Mouse (Mus musculus) liver, embryonic 12.5 days (tissue): ENCODE measurements around the gene Grik4. TPM values are rescaled to one million over a fixed set of nuclear protein-coding genes. Genes with fewer than 3 reads are reported as not detected.

ENCODE experiments used
- ATAC-seq: fragments of 200-750 bp; cut with Nextera tagmentation; 2 replicates; pipeline ENCODE4 v1.8.0; 2017; ENCODE audit warnings: moderate number of reproducible peaks, mild to moderate bottlenecking, moderate library complexity
- H3K27ac ChIP-seq: fragments of 300-500 bp; sonication (generic); 2 replicates; pipeline ENCODE4 v1.5.1; 2016; ENCODE audit warnings: mild to moderate bottlenecking
- H3K27me3 ChIP-seq: fragments of 300-500 bp; sonication (generic); replicated peaks from 2 replicates; pipeline ENCODE4 v1.6.1; 2016; ENCODE audit warnings: mild to moderate bottlenecking, moderate library complexity
- H3K36me3 ChIP-seq: fragments of 300-500 bp; sonication (generic); 2 replicates; pipeline ENCODE4 v1.6.1; 2016; ENCODE audit warnings: mild to moderate bottlenecking, moderate library complexity
- H3K4me1 ChIP-seq: fragments of 300-500 bp; sonication (generic); 2 replicates; pipeline ENCODE4 v1.6.1; 2016
- H3K4me2 ChIP-seq: fragments of 300-500 bp; sonication (generic); 2 replicates; pipeline ENCODE4 v1.6.1; 2016; ENCODE audit warnings: mild to moderate bottlenecking, moderate library complexity
- H3K4me3 ChIP-seq: fragments of 300-500 bp; sonication (generic); 2 replicates; pipeline ENCODE4 v1.5.1; 2016; ENCODE audit warnings: mild to moderate bottlenecking, moderate library complexity
- H3K9ac ChIP-seq: fragments of 300-500 bp; sonication (generic); 2 replicates; pipeline ENCODE4 v1.6.1; 2016; ENCODE audit warnings: mild to moderate bottlenecking, moderate library complexity
- H3K9me3 ChIP-seq: fragments of 300-500 bp; sonication (generic); replicated peaks from 2 replicates; pipeline ENCODE4 v1.6.1; 2016; ENCODE audit warnings: mild to moderate bottlenecking, moderate library complexity
- WGBS: fragments of 180-500 bp; shearing (Covaris S2); methylation state at CpG from one replicate; pipeline ENCODE4 v1.1.7; 2016; ENCODE audit not compliant: insufficient replicate concordance; 5-methylcytosine and 5-hydroxymethylcytosine counted together
- polyA plus RNA-seq: library from polyadenylated mRNA; unstranded; fragments of >200 nt; fragmentation: Nextera tagmentation; extraction: Ambion mirVana; gene quantifications from 2 replicates; pipeline ENCODE4 v1.2.1, GENCODE M21; 2016

The Grik4 gene
- polyA plus RNA-seq, 1 experiment from 2014 or later, result 2.2 TPM

DNA sequence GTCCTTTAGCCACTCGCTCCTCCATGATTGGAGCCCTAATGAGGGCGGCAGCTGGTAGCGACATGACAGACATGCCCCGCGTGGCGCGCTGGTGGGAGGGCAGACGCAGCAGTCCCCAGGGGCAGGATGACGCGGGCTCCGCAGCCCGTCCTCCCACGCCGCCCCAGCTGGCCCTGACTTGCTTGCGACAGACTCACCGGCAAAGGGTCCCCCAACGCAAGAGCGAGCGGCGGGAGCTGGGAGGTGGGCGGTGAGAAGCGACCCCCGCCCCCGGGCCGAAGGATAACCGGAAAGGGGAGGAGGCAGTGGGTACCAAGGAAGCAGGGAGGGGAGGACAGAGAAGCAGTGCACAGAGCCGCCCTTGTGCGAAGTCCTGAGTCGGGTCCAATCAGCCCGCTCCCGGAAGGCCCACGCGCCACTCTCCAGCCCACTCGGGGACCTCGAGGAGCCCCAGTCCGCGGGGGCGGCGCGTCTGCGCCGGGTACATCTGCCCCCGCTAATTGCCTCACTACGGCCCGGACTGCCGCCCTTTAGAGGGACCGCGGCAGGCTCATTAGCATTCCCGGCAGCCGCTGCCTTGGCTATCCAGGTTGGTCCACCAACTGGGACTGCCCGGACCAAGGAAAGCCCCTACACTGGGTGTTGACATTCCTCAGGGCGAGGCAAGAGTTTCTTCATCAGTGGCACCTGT is 46.8 kb downstream of the Grik4 start:
- peak overlapping the region; percentile 65 for H3K4me2 ChIP-seq
- H3K27me3 ChIP-seq, result peaks cover 55% of the 10 kb centered on the region
- no peak overlapping the region for H3K9ac ChIP-seq
- H3K27ac ChIP-seq, result no peak overlapping the region
- no peaks in the 10 kb centered on the region for H3K36me3 ChIP-seq
- H3K4me3 ChIP-seq, result peak overlapping the region; percentile 48
- no peaks in the 10 kb centered on the region for H3K9me3 ChIP-seq
- WGBS, result 3% methylated on average over 52 of the region's 52 CpGs
- no peak for ATAC-seq
- H3K4me1 ChIP-seq, result peaks cover 23% of the 10 kb centered on the region; the same call in 1 of the 2 replicates

DNA sequence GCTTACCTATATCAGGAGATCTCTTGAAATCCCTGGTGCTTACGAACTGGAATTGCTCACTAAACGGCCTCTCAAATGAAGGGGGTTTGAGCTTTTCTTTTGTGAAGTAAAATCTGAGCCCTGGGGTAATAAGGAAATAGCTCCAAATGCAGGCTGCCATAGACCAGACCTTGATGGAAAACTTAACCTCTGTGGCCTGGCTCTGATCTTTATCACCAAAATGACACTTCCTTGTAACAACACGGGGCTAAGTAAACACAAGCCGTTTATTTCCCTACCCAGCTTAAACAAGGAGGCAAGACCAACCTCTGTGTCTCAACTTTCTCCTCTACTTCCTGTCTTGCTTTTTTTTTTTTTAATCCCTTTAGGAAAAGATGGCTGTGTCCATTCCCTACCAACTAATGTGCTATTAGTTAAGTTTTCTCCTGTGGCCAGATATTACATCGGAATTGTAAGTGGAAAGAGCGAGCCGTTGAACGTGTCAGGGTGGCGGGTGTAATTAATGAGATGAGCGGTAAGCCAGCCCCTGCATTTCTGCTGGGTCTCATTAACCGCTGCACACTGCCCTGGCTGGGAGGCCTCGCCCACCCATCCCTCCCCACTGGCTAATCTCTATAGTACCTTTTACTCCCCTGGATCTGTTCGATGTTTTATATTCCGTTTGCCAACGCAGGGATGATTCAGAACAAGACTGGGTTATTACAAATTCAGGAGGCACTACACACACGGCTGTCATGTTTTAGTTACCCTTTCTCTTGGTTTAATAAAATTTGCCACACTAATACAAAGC is 47.7 kb downstream of the Grik4 start:
- H3K27me3 ChIP-seq, result peaks cover 55% of the 10 kb centered on the region
- H3K9ac ChIP-seq, result no peak overlapping the region
- no peaks in the 10 kb centered on the region for H3K36me3 ChIP-seq
- no peak overlapping the region for H3K4me3 ChIP-seq
- no peaks in the 10 kb centered on the region for H3K9me3 ChIP-seq
- 0 out of 2 replicates have a peak, but pooled peaks cover 14% of the 10 kb centered on the region for H3K4me1 ChIP-seq
- H3K27ac ChIP-seq, result no peak overlapping the region
- no peak for ATAC-seq
- 12% methylated on average over 16 of the region's 16 CpGs for WGBS
- peak overlapping the region; percentile 65 for H3K4me2 ChIP-seq

DNA sequence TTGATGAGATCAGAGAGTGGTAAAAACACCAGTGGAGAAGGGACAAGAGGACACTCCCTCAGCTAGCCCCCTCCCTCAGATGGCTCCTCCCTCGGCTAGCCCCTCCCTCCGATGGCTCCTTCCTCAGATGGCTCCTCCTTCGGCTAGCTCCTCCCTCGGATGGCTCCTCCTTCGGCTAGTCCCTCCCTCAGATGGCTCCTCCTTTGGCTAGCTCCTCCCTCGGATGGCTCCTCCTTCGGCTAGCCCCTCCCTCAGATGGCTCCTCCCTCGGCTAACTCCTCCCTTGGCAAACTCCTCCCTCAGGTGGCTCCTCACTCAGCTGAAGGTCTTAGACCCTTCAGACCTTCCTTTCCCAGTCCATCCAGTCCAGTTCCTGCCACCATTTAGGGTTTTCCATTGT is 51.5 kb downstream of the Grik4 start:
- WGBS, result 59% methylated on average over 8 of the region's 8 CpGs
- no peak overlapping the region for H3K4me3 ChIP-seq
- no peak overlapping the region for H3K4me2 ChIP-seq
- no peak overlapping the region for H3K9ac ChIP-seq
- H3K27ac ChIP-seq, result no peak overlapping the region
- H3K27me3 ChIP-seq, result peaks cover 39% of the 10 kb centered on the region
- no peak for ATAC-seq
- no peaks in the 10 kb centered on the region for H3K36me3 ChIP-seq
- H3K9me3 ChIP-seq, result no peaks in the 10 kb centered on the region
- 0 out of 2 replicates have a peak, but pooled peaks cover 11% of the 10 kb centered on the region for H3K4me1 ChIP-seq

DNA sequence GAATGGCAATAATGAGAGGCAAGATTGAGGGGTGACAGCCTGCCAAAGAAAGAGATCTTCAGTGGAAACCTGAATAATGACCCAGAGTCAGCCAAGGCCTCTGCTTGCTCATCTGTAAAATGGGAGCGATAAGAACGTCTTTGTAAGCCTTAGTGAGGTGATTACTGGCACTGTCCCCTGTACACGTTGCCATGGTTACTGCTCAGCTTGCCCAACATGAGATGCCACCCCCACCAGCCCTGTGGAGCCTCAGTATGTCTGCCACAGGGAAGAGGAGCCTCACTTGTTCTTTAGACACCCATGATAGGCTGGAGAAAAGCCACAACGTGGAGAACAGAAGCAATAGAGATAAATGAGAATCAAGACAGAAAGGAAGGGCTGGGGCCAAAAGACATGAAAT is 56.4 kb downstream of the Grik4 start:
- 66% methylated on average over 4 of the region's 4 CpGs for WGBS
- ATAC-seq, result no peak
- H3K4me2 ChIP-seq, result no peak overlapping the region

DNA sequence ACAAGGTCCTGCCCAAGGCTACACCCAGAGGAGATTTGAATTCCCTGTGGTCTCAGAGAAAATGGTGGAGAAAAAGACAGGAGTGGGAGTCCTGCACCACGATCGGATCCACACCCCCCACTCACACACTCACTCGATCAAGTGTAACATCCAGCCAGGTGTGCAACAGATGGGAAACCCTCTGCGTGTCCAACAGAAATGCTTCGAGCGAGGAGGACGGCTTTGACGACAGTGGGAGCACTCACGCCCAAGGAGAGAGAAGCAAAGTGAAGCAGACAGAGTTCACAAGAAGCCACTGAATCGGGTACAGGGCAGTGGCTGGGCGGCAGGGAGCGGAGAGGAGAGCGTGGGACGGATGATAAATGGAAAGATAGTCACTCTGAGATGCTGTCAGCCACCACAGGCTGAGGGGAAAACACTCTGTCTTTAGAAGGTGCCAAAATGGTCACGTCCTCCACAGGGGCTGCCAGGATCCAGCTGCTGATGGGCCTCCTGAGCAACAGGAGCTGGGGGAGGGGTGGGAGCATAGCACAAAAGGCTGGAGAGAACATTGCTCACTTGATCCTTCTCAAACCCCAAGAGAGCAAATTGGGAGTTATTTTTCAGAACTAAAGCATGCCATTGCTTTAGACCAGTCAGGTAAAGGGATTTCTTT is 58.1 kb downstream of the Grik4 start:
- no peak for ATAC-seq
- no peak overlapping the region for H3K9ac ChIP-seq
- no peaks in the 10 kb centered on the region for H3K9me3 ChIP-seq
- H3K4me2 ChIP-seq, result no peak overlapping the region
- no peak overlapping the region for H3K27ac ChIP-seq
- peaks cover 15% of the 10 kb centered on the region; the same call in 1 of the 2 replicates for H3K27me3 ChIP-seq
- 41% methylated on average over 15 of the region's 15 CpGs for WGBS
- H3K36me3 ChIP-seq, result no peaks in the 10 kb centered on the region
- H3K4me1 ChIP-seq, result peaks cover 3% of the 10 kb centered on the region; the same call in 1 of the 2 replicates
- H3K4me3 ChIP-seq, result no peak overlapping the region

More for the DNA sequence above, 56.4 kb downstream of the Grik4 start:
- H3K36me3 ChIP-seq, result no peaks in the 10 kb centered on the region
- H3K9me3 ChIP-seq, result no peaks in the 10 kb centered on the region
- peaks cover 15% of the 10 kb centered on the region; the same call in 1 of the 2 replicates for H3K27me3 ChIP-seq
- H3K4me3 ChIP-seq, result no peak overlapping the region
- H3K4me1 ChIP-seq, result peaks cover 3% of the 10 kb centered on the region; the same call in 1 of the 2 replicates
- no peak overlapping the region for H3K27ac ChIP-seq
- H3K9ac ChIP-seq, result no peak overlapping the region

DNA sequence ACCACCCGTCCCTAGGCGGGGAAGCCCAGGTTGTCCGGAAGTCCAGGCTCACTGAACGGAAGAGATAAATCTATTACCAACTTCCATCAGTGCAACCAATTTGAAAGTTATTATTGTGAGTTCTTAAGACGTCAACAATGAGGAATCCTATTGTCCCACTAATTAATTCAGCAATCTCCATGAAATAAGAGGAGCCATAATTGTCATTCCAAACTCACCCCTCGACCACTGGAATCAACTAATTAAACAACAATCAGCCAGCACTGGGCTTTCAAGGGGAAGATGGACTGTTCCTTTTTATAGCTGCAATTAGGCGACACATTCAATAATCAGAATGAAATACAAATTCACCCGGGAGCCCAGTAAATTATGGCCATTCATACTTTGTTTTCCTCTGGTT is 58.7 kb downstream of the Grik4 start:
- Histone ChIP-seq H3K9ac (no peak overlapping the region), H3K4me1 (peaks cover 3% of the 10 kb centered on the region; the same call in 1 of the 2 replicates), H3K36me3 (no peaks in the 10 kb centered on the region), H3K9me3 (no peaks in the 10 kb centered on the region), H3K4me2 (no peak overlapping the region), H3K4me3 (no peak overlapping the region), H3K27me3 (peaks cover 15% of the 10 kb centered on the region; the same call in 1 of the 2 replicates), H3K27ac (no peak overlapping the region)
- ATAC-seq, result no peak
- 50% methylated on average over 8 of the region's 8 CpGs for WGBS

DNA sequence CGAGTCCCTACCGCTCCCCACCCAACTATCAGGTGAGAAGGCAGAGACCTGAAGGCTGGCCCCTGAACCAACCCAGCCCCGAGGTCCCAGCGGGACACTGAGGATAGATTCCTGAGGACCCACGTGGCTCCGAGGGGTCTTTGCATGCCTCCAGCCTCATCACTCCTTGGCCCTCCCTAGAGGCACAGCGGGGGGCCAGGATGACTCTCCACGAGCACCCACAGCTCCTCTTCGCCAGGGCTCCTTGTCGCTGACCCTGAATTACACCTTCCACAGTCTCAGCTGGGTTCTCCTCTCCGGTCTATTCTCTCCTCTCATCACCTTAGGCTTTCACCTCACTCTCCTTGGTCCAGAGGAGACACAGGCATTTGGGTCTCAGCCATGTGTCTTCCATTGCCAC is 59.2 kb downstream of the Grik4 start:
- WGBS, result 40% methylated on average over 11 of the region's 11 CpGs
- H3K27ac ChIP-seq, result no peak overlapping the region

DNA sequence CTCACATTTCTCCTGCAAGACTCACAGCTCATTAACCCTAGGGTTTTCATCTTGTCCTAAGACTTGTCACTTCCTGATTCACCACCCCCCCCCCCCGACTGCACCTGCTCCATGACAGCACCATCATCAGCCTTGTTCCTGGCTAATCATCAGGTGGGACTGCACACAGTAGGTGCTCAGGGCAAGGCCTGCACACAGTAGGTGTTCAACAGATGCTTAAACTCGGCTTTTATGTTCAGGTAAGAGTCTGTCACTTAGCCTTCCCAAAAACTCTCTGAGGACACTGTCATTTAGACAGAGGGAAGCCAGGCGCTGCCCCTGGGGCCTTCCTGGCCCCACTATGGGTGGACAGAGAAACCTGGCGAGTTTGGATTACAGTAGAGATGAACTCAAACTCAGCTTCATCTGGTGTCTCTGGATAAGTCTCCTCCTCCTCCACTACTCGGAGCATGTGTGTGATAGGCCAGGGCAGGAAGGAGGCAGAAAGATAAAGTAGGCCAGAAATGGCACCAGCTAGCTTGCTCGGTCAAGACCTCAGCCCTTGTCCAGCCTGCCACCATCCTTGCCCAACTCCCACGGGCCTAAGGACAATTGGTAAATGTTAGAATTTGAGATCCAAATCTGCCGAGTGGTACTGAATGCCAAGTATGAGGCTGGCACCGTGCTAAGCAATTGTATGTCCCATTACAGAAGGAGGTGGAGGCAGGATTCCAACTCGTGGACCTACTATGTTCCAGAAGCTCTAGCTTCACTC is 61.1 kb downstream of the Grik4 start:
- 41% methylated on average over 10 of the region's 10 CpGs for WGBS
- Histone ChIP-seq H3K4me3 (no peak overlapping the region), H3K4me2 (no peak overlapping the region), H3K4me1 (peaks cover 3% of the 10 kb centered on the region; the same call in 1 of the 2 replicates), H3K27ac (no peak overlapping the region), H3K9ac (no peak overlapping the region), H3K27me3 (peaks cover 21% of the 10 kb centered on the region), H3K9me3 (no peaks in the 10 kb centered on the region), H3K36me3 (no peaks in the 10 kb centered on the region)
- no peak for ATAC-seq

More for the DNA sequence above, 59.2 kb downstream of the Grik4 start:
- Histone ChIP-seq H3K9me3 (no peaks in the 10 kb centered on the region), H3K36me3 (no peaks in the 10 kb centered on the region), H3K9ac (no peak overlapping the region), H3K4me2 (no peak overlapping the region), H3K27me3 (peaks cover 11% of the 10 kb centered on the region; the same call in 1 of the 2 replicates), H3K4me1 (peaks cover 3% of the 10 kb centered on the region; the same call in 1 of the 2 replicates), H3K4me3 (no peak overlapping the region)
- no peak for ATAC-seq

DNA sequence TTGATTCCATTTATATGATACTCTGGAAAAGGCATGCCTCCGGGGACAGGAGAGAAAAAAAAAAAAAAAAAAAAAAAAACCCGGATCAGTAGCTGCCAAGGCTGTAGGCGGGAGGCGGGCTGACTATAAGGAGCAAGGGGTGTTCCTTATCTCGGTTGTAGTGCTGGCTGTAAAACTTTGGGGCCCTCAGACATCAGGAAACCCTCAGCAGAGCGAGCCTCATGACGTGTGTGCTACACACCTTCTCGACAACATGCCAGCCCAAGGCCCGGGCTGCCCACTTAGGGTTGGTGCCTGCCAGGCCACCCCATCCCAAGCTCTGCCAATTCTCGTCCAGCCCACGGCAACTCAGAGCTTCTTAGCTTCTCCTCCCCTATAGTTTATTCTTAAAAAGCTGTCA is 62.0 kb downstream of the Grik4 start:
- no peak for ATAC-seq
- peaks cover 3% of the 10 kb centered on the region; the same call in 1 of the 2 replicates for H3K4me1 ChIP-seq
- 33% methylated on average over 11 of the region's 11 CpGs for WGBS

DNA sequence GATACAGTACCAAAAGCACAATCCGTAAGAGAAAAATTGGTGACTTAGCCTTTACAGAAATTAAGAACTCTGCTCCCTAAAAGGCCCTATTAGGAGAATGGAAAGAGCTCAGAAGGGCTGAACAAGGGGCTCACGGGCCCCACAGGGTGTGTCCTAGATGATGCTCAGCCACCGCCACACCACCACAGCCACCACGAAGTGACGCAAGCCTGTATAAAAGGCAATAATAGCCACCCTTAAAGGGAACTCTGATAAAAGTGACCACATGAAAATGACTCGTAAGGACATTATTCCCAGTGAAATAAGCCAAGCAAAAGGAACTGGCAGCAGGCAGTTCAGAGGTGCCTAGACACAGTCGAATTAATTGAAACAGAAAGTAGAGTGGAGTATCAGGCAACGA is 63.3 kb downstream of the Grik4 start:
- Histone ChIP-seq H3K4me3 (no peak overlapping the region), H3K27me3 (peaks cover 31% of the 10 kb centered on the region), H3K36me3 (no peaks in the 10 kb centered on the region), H3K9me3 (no peaks in the 10 kb centered on the region), H3K9ac (no peak overlapping the region), H3K27ac (no peak overlapping the region), H3K4me1 (peaks cover 3% of the 10 kb centered on the region; the same call in 1 of the 2 replicates), H3K4me2 (no peak overlapping the region)
- no peak for ATAC-seq
- WGBS, result 37% methylated on average over 8 of the region's 8 CpGs

More for the DNA sequence above, 62.0 kb downstream of the Grik4 start:
- no peak overlapping the region for H3K4me2 ChIP-seq
- no peaks in the 10 kb centered on the region for H3K36me3 ChIP-seq
- H3K9ac ChIP-seq, result no peak overlapping the region
- no peak overlapping the region for H3K27ac ChIP-seq
- peaks cover 30% of the 10 kb centered on the region for H3K27me3 ChIP-seq
- H3K4me3 ChIP-seq, result no peak overlapping the region
- no peaks in the 10 kb centered on the region for H3K9me3 ChIP-seq

DNA sequence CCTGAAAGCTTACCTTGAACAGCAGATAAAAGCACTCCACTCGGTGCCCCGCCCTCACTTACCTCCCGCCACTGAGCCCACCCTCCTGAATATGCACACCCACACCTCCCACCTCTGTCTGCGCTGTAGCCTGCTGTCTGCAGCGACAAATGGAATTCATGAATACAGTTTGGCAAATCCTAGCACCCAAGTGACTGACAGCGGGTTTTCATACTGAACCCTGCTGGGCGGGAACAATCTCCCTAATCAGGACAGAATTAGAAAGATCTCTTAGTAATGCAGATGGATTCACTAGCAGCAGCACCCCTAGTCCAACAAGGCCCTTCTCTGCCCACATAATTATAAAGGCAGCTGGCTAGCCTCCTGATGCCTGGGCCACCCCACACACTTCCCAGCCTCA is 65.9 kb downstream of the Grik4 start:
- WGBS, result 15% methylated on average over 7 of the region's 7 CpGs
- no peak overlapping the region for H3K4me2 ChIP-seq
- no peak for ATAC-seq
- H3K4me3 ChIP-seq, result no peak overlapping the region
- no peaks in the 10 kb centered on the region for H3K36me3 ChIP-seq
- H3K27ac ChIP-seq, result no peak overlapping the region
- peaks cover 25% of the 10 kb centered on the region for H3K27me3 ChIP-seq
- no peaks in the 10 kb centered on the region for H3K9me3 ChIP-seq
- H3K4me1 ChIP-seq, result no peaks in the 10 kb centered on the region
- H3K9ac ChIP-seq, result no peak overlapping the region
